Mouse (Mus musculus) bone marrow macrophage, adult 2 months (primary cell): Measurements from ENCODE around the gene Cdc45.

ENCODE experiments used
- CTCF ChIP-seq: IDR thresholded peaks from 2 replicates; pipeline ENCODE4 v1.5.1; 2012; ENCODE audit warnings: low read depth, mild to moderate bottlenecking, low read length, moderate library complexity
- POLR2A ChIP-seq: IDR thresholded peaks from 2 replicates; pipeline ENCODE4 v1.6.1; 2012; ENCODE audit warnings: mild to moderate bottlenecking, low read depth, low read length, borderline replicate concordance

DNA sequence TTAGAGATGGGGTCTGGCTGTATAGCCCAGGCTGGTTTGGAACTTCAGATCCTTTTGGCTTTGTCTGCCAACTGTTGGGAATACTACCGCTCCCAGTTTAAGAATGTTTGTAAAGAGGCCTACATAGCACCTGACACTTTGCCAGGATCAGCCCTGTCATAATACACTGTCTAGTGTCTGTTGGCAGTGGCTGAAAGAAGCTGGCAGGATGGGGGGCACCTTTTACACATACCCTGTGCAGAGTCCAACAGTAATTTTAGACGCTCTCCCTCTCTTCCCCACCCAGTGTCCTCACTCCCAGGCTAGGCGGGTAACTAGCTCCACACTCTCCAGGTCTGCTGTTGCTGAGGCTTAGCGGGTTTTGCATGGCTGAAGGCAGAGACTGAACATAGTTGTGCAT lies 26.6 kb upstream of the Cdc45 start:
- TF ChIP-seq POLR2A (no peak), CTCF (no peak)
